Mouse (Mus musculus) mature B cell (primary cell): ENCODE measurements around the gene Plekhg1.

Experiments
- in situ Hi-C: fragments of 300-500 bp; cut with MboI; formaldehyde crosslinking; loops from 2 replicates; pipeline ENCODE4 v1.14.3; 2019

Plekhg1 gene

DNA sequence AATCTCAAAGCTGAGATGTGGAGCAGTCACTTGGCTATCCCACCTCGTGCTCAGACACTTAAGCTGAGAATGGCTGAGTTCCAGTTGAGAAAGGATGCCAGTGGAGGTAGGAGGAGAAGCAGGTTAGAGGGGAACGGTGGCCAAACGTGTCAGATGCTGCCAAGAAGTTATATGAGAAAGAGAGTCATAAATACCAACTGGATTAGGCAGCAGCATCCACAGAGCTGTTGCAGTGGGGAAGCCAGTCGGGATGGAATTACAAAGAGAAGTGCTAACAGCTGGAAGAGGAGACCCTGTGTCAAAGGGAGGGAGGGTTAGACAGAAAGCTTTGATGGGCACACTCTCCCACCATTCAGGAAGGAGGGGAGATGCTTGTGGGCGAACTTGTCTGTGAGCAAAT lies 89.3 kb downstream of the Plekhg1 start:
- in situ Hi-C loops, result no loop called here

DNA sequence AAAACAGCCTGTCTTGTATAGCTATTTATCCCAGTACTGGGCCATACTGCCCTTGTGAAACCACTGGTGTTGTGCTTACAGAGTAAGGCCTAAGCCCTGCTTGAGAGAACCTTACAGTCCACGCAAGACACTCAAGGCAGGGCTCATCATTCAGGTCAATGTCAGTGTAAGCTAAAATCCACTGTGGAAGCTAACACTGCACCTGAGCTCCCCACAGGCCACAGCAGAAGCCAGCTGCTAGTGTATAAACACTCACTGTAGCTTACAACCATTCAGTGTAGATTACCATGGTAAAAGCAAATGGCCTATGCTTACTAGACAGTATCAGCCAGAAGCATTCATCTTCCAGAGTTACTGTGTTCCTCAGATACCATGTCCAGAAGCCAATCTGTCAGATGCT lies 90.5 kb downstream of the Plekhg1 start:
- in situ Hi-C loops, result no loop called here

DNA sequence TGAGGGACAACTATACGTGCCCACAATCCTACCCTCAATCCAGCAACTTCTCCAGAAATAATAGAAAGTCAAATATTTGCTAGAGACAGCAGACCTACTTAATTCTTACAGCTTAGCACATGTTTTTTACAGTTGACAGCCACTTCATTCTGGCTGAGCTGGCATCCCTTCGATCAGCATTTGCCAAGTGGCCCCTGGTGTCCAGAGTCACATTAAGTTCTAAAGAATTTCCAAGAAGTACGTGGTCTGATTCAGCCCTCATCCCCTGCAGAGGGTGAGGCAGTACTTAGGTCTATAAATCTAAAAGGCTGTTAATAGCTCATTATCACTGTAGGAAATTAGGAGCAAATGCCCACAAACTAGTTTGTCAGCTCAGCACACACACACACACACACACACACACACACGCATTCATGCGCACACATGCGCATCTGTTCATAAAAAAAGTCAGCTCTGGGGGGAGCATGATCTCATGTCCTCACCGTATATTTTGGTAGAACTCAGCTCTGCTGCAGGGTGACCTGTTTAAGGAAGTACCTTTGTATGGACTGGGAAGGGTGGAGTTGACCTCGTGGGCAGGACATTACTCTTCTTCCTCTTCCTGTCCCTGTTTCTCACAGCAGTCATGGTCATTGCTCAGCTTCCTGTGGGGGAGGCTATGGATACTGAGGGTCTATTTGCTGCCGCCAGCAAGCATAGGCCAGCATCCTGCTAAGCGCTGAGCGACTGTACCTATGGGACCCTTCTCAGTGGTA lies 91.6 kb downstream of the Plekhg1 start:
- in situ Hi-C loops, result no loop called here

DNA sequence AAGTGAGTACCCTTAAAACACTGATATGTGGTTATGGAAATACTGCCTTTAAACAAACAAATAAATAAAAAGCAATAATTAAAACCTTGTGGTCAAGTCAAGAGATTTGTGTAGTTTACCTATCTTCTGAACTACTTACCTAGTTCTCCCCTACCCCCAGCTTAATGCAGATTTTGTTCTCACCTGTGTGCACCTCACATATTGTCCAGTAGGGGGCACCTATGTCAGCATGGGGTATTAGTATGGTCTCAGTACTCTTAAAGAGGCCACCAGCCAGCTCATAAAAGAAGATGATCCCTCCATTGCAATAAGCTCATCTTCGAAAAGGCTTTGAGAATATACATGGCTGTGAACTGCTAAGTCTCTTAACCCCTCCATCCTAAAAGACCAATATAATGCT lies 93.9 kb downstream of the Plekhg1 start:
- in situ Hi-C loops, result no loop called here

DNA sequence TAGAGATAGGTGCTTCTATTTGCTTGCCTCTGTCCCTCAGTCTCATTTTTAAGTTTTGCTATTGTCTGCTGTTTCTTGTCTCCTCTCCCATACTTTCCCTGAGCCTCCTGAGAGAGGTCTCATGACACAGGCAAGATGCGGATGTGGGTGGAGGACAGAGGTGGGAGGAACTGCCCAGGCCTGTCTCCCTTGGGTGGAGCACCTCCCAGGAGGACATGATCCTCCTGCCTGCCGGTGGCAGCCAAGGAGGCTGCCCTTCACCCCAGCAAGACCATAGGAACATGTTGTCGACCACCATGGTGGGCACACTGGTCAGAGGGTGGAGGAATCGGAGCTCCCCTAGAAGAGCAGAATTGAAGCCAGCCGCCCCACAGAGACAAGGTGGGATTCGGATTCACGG lies 94.5 kb downstream of the Plekhg1 start:
- in situ Hi-C loops, result no loop called here

DNA sequence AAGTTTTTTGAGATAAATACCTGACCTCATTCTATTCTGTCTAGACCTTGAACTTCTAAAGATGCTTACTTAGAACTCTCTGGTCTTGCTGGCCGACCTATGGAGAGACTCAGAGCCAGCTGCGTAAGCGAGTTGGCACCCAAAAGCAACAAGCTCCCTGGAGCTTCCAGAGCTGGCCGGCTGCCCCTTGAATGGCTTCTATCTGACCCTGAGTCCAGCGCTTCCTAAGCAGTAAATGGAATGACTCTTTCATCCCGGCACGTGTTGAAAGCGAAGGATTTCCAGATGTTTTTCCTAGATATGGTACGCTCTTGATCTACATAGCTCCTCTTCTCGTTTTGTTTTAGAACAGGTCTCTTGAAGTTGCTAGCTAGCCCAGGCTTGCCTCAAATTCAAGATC lies 95.5 kb downstream of the Plekhg1 start:
- in situ Hi-C loops, result no loop called here

DNA sequence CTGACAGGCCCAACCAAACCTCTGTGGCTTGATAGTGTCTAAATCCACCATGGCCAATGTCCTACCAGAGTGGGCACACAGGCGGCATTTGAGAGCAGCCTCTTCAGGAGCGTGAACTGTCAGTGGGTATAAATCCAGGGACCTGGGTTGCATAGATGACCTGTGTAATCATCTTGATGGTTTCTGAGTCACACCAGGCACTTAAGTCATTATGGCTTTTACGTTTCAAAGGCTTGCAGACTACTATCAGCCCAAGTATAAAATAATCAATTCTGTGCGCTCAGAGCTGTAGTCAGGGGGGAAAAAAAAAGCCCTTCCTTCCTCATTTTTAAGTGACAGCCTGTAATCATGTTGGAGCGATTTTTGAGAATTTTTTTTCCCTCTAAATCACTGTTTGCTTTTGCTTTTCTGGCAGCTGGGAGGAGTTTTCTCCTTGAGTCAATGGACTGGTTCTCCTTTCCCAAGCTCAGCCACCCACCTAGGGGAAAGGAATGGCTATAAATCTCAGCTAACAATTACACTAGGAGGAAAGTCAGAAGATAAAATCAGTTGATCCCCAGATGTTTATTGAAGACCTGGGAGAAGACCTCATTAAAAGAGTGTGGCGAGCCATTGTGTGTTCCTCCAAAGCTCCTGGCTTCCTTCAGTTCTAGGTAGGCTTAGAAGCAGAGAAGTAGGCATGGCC lies 99.7 kb downstream of the Plekhg1 start:
- in situ Hi-C loops, result no loop called here

DNA sequence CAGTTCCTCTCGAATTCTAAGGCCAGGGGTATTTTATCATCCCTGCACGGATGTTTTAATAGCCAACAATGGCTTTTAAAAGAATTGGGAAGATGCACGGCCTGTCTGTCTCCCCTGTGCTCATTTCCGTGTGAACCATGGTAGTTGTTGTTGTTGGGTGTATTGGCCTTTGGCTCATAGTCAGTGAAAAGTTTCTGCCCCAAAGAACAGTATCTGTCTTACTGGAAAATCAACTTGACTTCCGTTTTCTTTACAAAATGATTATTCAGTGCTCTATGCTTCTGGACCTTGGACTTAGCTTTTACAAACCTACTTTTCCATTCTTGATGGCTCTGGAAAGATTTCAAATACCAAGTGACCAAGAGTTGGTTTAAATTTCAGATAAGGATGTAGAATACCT lies 104.3 kb downstream of the Plekhg1 start:
- in situ Hi-C loops, result no loop called here

DNA sequence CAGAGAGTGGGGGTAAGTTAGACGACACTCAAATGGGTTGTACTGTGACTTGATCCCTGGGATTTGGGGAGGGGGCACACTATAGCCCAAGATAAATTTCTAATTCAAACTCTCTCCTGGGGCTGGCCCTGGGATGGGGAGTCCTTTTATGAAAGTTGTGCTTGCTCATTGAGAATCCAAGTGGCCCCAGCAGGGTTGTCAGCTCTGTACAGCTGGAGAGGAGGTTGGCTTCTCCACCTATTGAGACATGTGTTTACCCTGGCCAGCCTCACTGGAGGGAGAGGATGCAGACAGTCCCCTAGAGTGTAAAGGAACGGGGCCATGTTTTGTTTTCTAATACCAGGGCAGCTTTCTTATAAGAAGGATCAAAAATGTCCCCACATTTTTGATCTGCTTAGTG lies 106.9 kb downstream of the Plekhg1 start:
- in situ Hi-C loops, result no loop called here

DNA sequence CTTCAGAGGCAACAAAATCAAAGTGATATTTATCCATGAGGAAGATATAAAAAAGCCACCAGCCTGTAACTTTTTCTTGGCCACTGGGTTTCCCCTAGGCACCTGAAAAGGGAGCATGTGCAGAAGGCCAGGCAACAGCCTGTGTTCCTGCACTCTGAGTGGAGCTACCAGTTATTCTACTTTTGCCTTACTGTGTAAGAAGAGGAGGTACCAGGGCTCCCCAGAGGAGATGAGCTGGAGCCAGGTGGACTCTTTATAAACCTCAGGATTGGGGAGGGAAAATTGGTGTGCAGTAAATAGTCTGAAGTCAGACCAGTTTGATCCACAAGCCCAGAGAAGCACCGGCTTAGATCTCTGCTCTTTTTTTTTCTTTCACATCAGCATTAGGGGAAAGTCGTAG lies 111.3 kb downstream of the Plekhg1 start:
- in situ Hi-C loops, result no loop called here

DNA sequence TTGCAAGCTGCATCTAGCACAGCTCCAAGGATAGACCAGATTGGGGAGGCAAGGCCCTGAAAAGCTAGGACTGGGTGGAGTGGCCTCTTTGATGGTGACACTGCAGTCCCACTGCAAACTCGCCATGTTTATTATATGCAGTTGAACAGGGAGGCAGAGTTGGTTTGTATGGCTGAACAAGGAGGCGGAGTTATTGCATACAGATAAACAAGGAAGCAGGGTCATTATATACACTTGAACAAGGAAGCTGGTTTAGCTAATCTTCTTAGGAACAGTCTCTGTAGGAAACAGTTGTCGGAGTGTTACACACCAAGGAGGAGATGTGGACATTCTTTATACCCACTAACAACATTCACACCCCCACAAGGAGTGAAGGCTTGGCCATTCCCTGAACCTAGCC lies 112.6 kb downstream of the Plekhg1 start:
- in situ Hi-C loops, result no loop called here

DNA sequence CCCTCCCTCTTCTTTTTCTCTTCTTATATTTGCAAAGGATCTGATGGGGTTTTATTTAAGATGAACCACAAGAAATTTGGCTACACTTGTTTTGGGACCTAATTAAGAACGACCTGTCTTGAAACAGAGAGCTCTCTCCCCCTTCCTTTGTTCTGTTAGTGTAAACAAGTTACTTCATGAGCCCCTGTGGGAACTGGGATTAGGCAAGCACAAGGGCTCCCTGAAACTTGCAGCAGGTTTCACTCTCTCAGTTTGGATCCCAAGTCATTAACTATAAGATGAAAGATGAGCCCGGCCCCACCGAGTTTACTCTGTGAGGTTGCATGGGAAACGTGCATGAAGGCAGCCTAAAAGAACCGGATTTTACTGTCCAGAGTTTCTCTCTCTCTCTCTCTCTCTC lies 117.7 kb downstream of the Plekhg1 start:
- in situ Hi-C loops, result no loop called here

DNA sequence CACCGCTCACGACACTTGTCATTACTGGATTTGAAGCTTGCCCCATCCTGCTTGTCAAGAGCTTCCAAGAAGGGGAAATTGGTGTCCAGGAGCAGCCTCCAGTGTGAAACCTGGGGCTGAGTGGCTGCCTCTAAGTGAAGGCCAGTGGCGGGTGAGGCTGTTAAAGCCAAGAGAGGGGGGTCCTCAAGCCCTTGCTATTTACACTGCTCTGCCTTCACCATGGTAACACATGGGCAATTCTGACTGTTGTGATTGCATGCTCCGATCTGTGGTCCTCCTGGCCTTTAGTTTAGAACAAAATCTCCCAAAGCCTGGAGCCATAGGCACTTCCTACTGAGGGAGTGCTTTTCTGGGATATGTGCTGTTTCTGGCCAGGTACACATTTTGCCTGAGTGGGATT lies 118.3 kb downstream of the Plekhg1 start:
- in situ Hi-C loops, result no loop called here

DNA sequence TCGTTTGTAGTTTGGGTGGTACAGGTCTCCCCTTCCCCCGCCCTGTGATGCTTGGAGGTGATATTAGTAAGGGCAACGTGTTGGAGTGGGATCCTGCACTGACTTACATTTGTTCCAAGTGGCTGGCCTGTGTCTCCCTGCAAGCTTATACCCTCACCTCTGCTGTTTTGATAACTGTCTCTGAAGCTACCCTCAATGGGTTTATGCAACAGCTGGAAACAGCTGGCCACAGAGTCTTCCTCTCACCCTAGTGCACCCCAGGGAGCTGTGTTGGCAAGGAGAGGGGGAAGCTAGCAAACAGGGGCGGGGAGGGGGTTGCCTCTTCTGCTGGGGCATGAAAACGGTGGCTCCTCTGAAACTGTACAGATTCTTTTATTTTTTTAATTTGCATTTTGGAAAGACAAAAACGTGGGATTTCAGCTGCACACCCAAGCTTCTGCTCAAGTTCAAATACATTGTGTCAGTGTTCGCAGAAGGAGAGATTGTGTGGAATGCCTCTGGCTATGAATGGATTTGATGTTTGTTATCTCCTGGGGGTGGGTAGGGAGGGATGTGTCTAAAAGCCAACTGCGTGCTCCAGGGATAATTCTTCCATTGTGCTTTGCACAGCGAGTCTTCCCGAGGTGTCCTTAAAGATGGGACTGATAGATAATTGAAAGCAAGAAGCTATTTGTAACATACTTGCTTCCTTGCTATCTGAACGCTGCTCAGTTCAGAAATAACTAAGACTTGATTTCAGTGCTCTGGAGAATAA lies 119.0 kb downstream of the Plekhg1 start:
- in situ Hi-C loops, result no loop called here

DNA sequence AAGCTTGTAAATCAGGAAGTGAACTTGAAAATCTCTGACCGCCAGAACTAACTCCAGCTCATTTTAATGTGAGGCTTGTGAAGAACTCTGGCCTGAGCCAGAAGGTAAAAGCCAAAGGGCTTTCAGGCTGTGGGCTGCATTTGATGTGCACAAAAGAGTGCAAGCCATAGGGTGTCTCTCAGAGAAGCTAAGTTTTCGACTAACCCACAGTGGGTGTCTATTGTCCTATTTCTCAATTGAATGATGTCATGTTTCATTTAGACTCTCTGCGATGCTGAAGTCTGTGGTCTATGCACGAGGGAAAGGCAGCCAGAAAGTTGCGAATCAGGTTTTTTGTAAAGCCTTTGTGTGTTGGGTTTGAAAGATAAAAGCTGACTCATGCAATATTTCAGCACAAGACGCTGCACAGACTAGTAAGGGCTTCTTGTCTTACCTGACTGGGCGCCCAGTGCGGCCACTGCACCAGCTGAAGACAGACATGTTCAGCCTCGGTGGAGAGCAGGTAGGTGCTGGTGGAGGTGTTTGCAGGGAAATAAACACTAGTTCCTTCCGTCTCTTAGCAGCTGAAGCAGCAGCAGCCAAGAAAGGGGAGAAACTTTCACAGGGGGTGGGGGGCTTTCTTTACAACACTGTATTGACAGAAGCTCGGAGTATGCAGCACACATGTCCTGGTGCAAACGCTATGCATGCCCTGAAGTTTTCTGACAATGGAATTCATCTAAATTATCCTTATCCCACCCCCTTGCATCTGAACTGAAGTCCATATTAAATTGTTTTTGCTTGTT lies 123.4 kb downstream of the Plekhg1 start:
- in situ Hi-C loops, result no loop called here

DNA sequence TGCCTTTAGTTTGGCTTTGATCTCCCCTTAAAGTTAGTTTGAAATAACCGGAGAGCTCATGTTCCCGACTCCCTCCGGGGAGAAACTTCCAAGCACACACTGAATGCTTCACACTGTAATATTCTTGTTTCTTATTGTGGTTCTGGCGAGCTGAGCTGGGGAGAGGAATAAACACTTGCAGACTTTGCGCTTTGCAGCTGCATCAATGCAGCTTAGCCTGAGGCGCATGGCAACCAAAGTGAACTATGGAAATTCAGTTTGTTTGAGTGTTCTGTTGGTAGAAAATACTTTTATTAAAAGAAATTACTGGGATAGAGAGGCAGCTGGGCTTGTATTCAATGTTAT lies 124.0 kb downstream of the Plekhg1 start:
- in situ Hi-C loops, result no loop called here

DNA sequence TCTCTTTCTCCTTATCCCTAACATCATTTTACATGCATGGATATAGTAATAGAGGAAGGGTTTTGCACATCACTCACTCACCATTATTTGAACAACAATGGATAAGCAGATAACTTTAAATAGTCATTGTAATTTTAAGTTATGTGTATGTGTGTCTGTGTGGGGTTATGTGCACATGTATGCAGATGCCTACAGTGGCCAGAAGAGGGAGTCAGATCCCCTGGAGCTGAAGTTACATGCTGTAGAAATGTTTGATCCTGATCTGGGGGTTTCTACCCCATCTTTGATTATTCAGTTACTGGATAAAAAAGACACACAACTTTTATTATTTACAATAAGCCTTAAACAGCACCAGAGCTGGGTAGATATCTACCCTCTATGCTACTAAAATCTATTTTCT lies 127.1 kb downstream of the Plekhg1 start:
- in situ Hi-C loops, result no loop called here

DNA sequence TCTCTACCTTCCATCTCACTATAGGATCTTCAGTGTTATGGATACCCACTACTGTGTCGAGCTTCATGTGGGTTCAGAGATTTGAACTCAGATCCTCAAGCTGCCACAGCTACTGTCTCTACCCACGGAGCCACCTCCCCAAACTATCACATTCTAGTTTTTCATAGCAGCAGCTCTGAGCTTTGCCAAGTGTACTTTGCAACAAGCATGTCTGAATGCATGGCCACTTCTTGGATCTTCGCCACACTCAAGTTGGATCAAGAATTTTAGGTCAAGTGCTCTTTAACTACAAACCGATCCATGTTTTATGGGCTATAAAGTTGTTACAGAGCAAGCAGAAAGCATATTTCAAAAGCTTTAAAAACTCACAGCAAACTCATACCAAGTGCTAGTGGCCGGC lies 130.7 kb downstream of the Plekhg1 start:
- in situ Hi-C loops, result no loop called here

DNA sequence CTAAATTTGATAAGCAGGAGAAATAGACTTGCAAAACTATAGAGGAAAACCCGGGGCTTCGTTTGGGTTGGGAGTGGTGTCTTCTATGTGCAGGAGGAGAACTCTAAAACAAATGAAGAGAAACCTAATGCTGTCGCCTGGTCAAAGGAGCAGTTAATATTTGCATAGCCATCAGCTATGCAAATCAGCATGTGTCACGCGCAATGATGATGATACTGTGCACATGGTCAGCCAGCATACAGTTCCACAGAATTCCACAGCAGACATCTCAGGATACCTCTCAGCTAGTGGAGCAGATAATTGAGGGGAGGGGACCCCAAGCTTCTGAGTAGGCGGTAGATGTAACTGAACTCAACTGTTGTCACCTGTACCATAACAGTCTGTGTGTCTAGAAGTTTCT lies 133.3 kb downstream of the Plekhg1 start:
- in situ Hi-C loops, result no loop called here

DNA sequence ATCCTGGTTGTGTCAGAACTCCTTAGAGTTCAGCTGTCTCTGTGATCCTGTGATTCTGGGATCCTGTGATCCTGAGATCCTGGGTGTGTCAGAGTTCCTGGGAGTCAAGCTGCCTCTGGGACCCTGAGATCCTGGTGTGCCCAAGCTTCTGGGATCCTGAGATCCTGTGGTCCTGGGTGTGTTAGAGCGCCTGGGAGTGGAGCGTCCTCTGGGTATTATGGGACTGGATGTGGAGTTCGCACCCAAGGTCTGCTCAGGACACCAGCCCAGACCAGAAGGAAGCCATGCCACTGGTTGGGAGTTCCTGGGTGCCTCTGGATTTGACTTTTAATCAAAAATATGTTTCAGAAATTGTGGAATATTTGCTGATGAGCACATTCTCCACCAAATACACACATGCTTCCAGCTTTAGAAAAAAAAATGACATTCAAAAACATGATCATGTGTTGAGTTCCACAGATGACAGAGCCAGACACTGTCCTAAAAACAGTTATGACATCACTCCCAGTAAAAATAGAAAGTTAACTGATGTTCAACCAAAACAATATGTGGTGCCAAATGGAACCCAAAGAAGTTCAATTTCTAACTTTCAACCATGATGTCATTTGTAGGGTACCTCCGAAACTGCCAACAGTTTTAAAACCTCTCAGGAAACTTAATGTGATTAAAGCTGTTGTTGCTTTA lies 137.8 kb downstream of the Plekhg1 start:
- in situ Hi-C loops, result no loop called here

DNA sequence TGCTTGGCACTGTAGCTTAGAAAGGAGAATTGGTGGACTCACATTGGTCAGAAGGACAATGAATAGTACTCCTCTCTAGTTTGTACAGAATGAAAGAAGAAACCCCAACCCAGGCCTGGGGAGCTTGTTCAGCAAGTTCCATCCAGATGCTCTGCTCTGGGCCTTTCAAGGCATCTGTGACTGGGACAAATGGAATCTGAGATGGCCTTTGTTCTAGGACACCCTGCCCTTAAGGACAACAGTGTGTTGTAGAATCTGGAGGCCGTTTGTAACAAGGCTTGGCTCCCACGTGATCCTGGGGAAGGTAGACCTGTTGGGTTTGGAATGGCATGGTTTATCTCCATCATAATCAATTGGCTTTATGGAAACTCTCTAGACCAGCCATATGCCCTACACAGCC lies 141.0 kb downstream of the Plekhg1 start:
- in situ Hi-C loops, result no loop called here

DNA sequence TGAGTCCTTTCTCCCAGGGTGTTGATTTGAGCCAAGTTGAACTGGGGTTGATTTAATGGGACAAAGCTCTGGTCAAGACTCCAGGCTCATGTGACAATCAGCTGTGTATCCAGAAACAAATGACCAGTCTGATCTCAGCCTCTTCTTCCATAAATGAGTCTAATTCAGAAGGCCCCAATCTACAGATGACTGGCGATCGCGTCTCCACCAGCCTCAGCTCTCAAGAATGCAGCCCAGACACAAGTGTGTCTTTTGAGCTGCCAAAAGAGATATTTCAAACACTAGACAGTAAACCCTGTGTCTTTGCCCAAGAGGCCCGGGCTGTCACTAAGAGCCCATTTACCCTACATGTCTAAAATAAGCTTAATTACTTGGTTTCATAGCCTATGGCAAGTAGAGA lies 148.3 kb downstream of the Plekhg1 start:
- in situ Hi-C loops, result no loop called here
